Mouse (Mus musculus): ENCODE results near the gene Fxn. TPM values are rescaled to one million over a fixed set of nuclear protein-coding genes. Genes with fewer than 3 reads are reported as not detected.
"Not testable (repeated sequence)": the region's sequence is repeated elsewhere in the genome, so short reads cannot be mapped to it uniquely, and the experiment has no call there.

The Fxn gene
- polyA plus RNA-seq, 1 experiment from 2014 or later: 56.7 TPM

GRCm38 (mm10) chr19:24259390-24260351, 20.7 kb downstream of the Fxn start:
- no peak overlapping the region for H3K4me2 ChIP-seq
- H3K9ac ChIP-seq: no peak overlapping the region
- H3K4me3 ChIP-seq: no peak overlapping the region
- H3K4me1 ChIP-seq: 0 out of 2 replicates have a peak, but pooled peaks cover 4% of the 10 kb centered on the region
- peak; percentile 13; the same call in 1 of the 2 replicates for ATAC-seq
- WGBS: 71% methylated on average over 12 of the region's 12 CpGs
- no peaks in the 10 kb centered on the region for H3K27me3 ChIP-seq
- H3K36me3 ChIP-seq (ENCODE audit: poor library complexity, severe bottlenecking): peaks cover 27% of the 10 kb centered on the region
- H3K9me3 ChIP-seq (replicated peaks): no peaks in the 10 kb centered on the region
- no peak overlapping the region; the same call in 1 of the 2 replicates for H3K27ac ChIP-seq

GRCm38 (mm10) chr19:24258368-24258767, 22.0 kb downstream of the Fxn start:
- Histone ChIP-seq H3K9me3 (replicated peaks) (no peaks in the 10 kb centered on the region), H3K36me3 (ENCODE audit: poor library complexity, severe bottlenecking) (peaks cover 18% of the 10 kb centered on the region), H3K27me3 (no peaks in the 10 kb centered on the region), H3K4me2 (no peak overlapping the region), H3K9ac (no peak overlapping the region), H3K27ac (no peak overlapping the region), H3K4me3 (no peak overlapping the region), H3K4me1 (peaks cover 11% of the 10 kb centered on the region; the same call in 1 of the 2 replicates)
- ATAC-seq: no peak
- 81% methylated on average over 5 of the region's 5 CpGs for WGBS

- H3K27ac ChIP-seq: no peak overlapping the region
- H3K9ac ChIP-seq: no peak overlapping the region
- peaks cover 11% of the 10 kb centered on the region; the same call in 1 of the 2 replicates for H3K4me1 ChIP-seq
- H3K36me3 ChIP-seq (ENCODE audit: poor library complexity, severe bottlenecking): peaks cover 18% of the 10 kb centered on the region
- H3K9me3 ChIP-seq (replicated peaks): no peaks in the 10 kb centered on the region
- H3K4me2 ChIP-seq: no peak overlapping the region
- no peak overlapping the region for H3K4me3 ChIP-seq
- no peaks in the 10 kb centered on the region for H3K27me3 ChIP-seq
- WGBS: 97% methylated on average over 6 of the region's 6 CpGs
- ATAC-seq: no peak
These were observed 22.4 kb downstream of the Fxn start for GRCm38 (mm10) chr19:24257962-24258361.

GRCm38 (mm10) chr19:24253657-24254260, 26.6 kb downstream of the Fxn start:
- Histone ChIP-seq H3K4me3 (no peak overlapping the region), H3K36me3 (ENCODE audit: poor library complexity, severe bottlenecking) (no peaks in the 10 kb centered on the region), H3K9me3 (replicated peaks) (no peaks in the 10 kb centered on the region), H3K27ac (no peak overlapping the region; the same call in 1 of the 2 replicates), H3K9ac (no peak overlapping the region), H3K4me2 (no peak overlapping the region), H3K27me3 (no peaks in the 10 kb centered on the region), H3K4me1 (peaks cover 16% of the 10 kb centered on the region)
- ATAC-seq: peak; percentile 45; the same call in 1 of the 2 replicates
- WGBS: 13% methylated on average over 9 of the region's 9 CpGs

- no peak overlapping the region for H3K27ac ChIP-seq
- 11% methylated on average over 6 of the region's 6 CpGs for WGBS
- ATAC-seq: 0 out of 2 replicates have a peak, but pooled peaks have one; percentile 21
These were observed 28.5 kb downstream of the Fxn start for GRCm38 (mm10) chr19:24251869-24252268.

GRCm38 (mm10) chr19:24243340-24243739, 37.1 kb downstream of the Fxn start:
- Histone ChIP-seq H3K4me2 (no peak overlapping the region), H3K9me3 (replicated peaks) (no peaks in the 10 kb centered on the region), H3K4me3 (no peak overlapping the region), H3K27me3 (no peaks in the 10 kb centered on the region), H3K9ac (no peak overlapping the region), H3K27ac (no peak overlapping the region), H3K36me3 (ENCODE audit: poor library complexity, severe bottlenecking) (no peaks in the 10 kb centered on the region), H3K4me1 (no peaks in the 10 kb centered on the region)
- 77% methylated on average over 6 of the region's 6 CpGs for WGBS
- ATAC-seq: no peak

More at GRCm38 (mm10) chr19:24251869-24252268, 28.5 kb downstream of the Fxn start:
- Histone ChIP-seq H3K4me1 (peaks cover 16% of the 10 kb centered on the region), H3K4me2 (no peak overlapping the region), H3K4me3 (no peak overlapping the region), H3K9ac (no peak overlapping the region), H3K9me3 (replicated peaks) (no peaks in the 10 kb centered on the region), H3K27me3 (no peaks in the 10 kb centered on the region), H3K36me3 (ENCODE audit: poor library complexity, severe bottlenecking) (no peaks in the 10 kb centered on the region)

- Histone ChIP-seq H3K27ac (no peak overlapping the region), H3K4me3 (no peak overlapping the region), H3K9me3 (replicated peaks) (no peaks in the 10 kb centered on the region), H3K4me2 (no peak overlapping the region), H3K36me3 (ENCODE audit: poor library complexity, severe bottlenecking) (no peaks in the 10 kb centered on the region), H3K27me3 (no peaks in the 10 kb centered on the region), H3K4me1 (no peaks in the 10 kb centered on the region), H3K9ac (no peak overlapping the region)
- ATAC-seq: no peak
- 48% methylated on average over 14 of the region's 14 CpGs for WGBS
These were observed 38.4 kb downstream of the Fxn start for GRCm38 (mm10) chr19:24241799-24242546.

GRCm38 (mm10) chr19:24241271-24241670, 39.1 kb downstream of the Fxn start:
- ATAC-seq: no peak
- Histone ChIP-seq H3K4me1 (no peaks in the 10 kb centered on the region), H3K27ac (no peak overlapping the region), H3K27me3 (no peaks in the 10 kb centered on the region), H3K4me2 (no peak overlapping the region), H3K4me3 (no peak overlapping the region), H3K36me3 (ENCODE audit: poor library complexity, severe bottlenecking) (no peaks in the 10 kb centered on the region), H3K9me3 (replicated peaks) (no peaks in the 10 kb centered on the region), H3K9ac (no peak overlapping the region)
- 85% methylated on average over 8 of the region's 8 CpGs for WGBS

- no peaks in the 10 kb centered on the region for H3K27me3 ChIP-seq
- no peaks in the 10 kb centered on the region for H3K9me3 ChIP-seq (replicated peaks)
- no peak overlapping the region for H3K9ac ChIP-seq
- H3K27ac ChIP-seq: no peak overlapping the region
- H3K4me1 ChIP-seq: no peaks in the 10 kb centered on the region
- no peak overlapping the region for H3K4me2 ChIP-seq
- no peak for ATAC-seq
- no peak overlapping the region for H3K4me3 ChIP-seq
- H3K36me3 ChIP-seq (ENCODE audit: poor library complexity, severe bottlenecking): no peaks in the 10 kb centered on the region
- 89% methylated on average over 4 of the region's 4 CpGs for WGBS
These were observed 42.4 kb downstream of the Fxn start for GRCm38 (mm10) chr19:24238011-24238410.

GRCm38 (mm10) chr19:24232356-24232755, 48.0 kb downstream of the Fxn start:
- H3K36me3 ChIP-seq (ENCODE audit: poor library complexity, severe bottlenecking); H3K4me3 ChIP-seq; H3K4me2 ChIP-seq; H3K9me3 ChIP-seq (replicated peaks); H3K9ac ChIP-seq; H3K4me1 ChIP-seq; H3K27me3 ChIP-seq; H3K27ac ChIP-seq: not testable (repeated sequence)
- WGBS: 97% methylated on average over 1 of the region's 1 CpGs
- ATAC-seq: 0 out of 2 replicates have a peak, but pooled peaks have one; percentile 38

- H3K9ac ChIP-seq: no peak overlapping the region
- H3K36me3 ChIP-seq (ENCODE audit: poor library complexity, severe bottlenecking): no peaks in the 10 kb centered on the region
- ATAC-seq: no peak; the same call in 1 of the 2 replicates
- peaks cover 30% of the 10 kb centered on the region for H3K4me1 ChIP-seq
- H3K9me3 ChIP-seq (replicated peaks): no peaks in the 10 kb centered on the region
- 1% methylated on average over 17 of the region's 17 CpGs for WGBS
- H3K27me3 ChIP-seq: peaks cover 40% of the 10 kb centered on the region
- H3K4me2 ChIP-seq: peak overlapping the region; percentile 81
- H3K4me3 ChIP-seq: peak overlapping the region; percentile 47
- H3K27ac ChIP-seq: no peak overlapping the region
These were observed 55.1 kb downstream of the Fxn start for GRCm38 (mm10) chr19:24225305-24225696.

Measured in forebrain, embryonic 13.5 days (tissue).